Mouse (Mus musculus) kidney, embryonic 16.5 days (tissue): ENCODE results near the gene Tmem221. TPM values are rescaled to one million over a fixed set of nuclear protein-coding genes. Genes with fewer than 3 reads are reported as not detected.

Source experiments
- ATAC-seq: fragments of 200-750 bp; cut with Nextera tagmentation; 2 replicates; pipeline ENCODE4 v1.8.0; 2017; ENCODE audit warnings: moderate TSS enrichment; ENCODE audit not compliant: low FRiP score, low TSS enrichment
- H3K27ac ChIP-seq: fragments of 300-500 bp; sonication (generic); 2 replicates; pipeline ENCODE4 v1.5.1; 2014; ENCODE audit warnings: low read length
- H3K27me3 ChIP-seq: fragments of 300-500 bp; sonication (generic); 2 replicates; pipeline ENCODE4 v1.6.1; 2014; ENCODE audit warnings: low read length, control low read depth, mixed read lengths; ENCODE audit not compliant: insufficient read depth
- H3K36me3 ChIP-seq: fragments of 300-500 bp; sonication (generic); 2 replicates; pipeline ENCODE4 v1.6.1; 2014; ENCODE audit warnings: low read length, control low read depth, mixed read lengths; ENCODE audit not compliant: insufficient read depth
- H3K4me1 ChIP-seq: fragments of 300-500 bp; sonication (generic); 2 replicates; pipeline ENCODE4 v1.6.1; 2014; ENCODE audit warnings: low read length, control low read depth, mixed read lengths; ENCODE audit not compliant: insufficient read depth
- H3K4me2 ChIP-seq: fragments of 300-500 bp; sonication (generic); replicated peaks from 2 replicates; pipeline ENCODE4 v1.6.1; 2014; ENCODE audit warnings: low read depth, low read length
- H3K4me3 ChIP-seq: fragments of 300-500 bp; sonication (generic); 2 replicates; pipeline ENCODE4 v1.5.1; 2014; ENCODE audit warnings: mild to moderate bottlenecking, low read length
- H3K9ac ChIP-seq: fragments of 300-500 bp; sonication (generic); replicated peaks from 2 replicates; pipeline ENCODE4 v1.6.1; 2014; ENCODE audit warnings: low read length
- H3K9me3 ChIP-seq: fragments of 300-500 bp; sonication (generic); 2 replicates; pipeline ENCODE4 v1.6.1; 2016; ENCODE audit warnings: low read length, control low read depth
- WGBS: fragments of 180-500 bp; shearing (Covaris S2); extraction: QIAGEN DNeasy Blood & Tissue Kit; methylation state at CpG from one replicate; pipeline ENCODE4 v1.1.7; 2014; 5-methylcytosine and 5-hydroxymethylcytosine counted together
- polyA plus RNA-seq: library from polyadenylated mRNA; unstranded; fragments of >200 nt; fragmentation: Nextera tagmentation; extraction: Ambion mirVana; gene quantifications from 2 replicates; pipeline ENCODE4 v1.2.1, GENCODE M21; 2015

Gene Tmem221
- polyA plus RNA-seq, 1 experiment from 2014 or later: 16.7 TPM

- H3K36me3 ChIP-seq: peaks cover 6% of the 10 kb centered on the region; the same call in 1 of the 2 replicates
- peak; percentile 3; the same call in 1 of the 2 replicates for ATAC-seq
- no peak overlapping the region for H3K9ac ChIP-seq
- 10% methylated on average over 26 of the region's 27 CpGs for WGBS
- no peak overlapping the region for H3K4me2 ChIP-seq
- no peak overlapping the region for H3K27ac ChIP-seq
- no peaks in the 10 kb centered on the region for H3K9me3 ChIP-seq
- H3K4me1 ChIP-seq: peaks cover 18% of the 10 kb centered on the region
- H3K4me3 ChIP-seq: no peak overlapping the region
- H3K27me3 ChIP-seq: peaks cover 6% of the 10 kb centered on the region; the same call in 1 of the 2 replicates
These were observed 37.2 kb upstream of the Tmem221 start for GRCm38 (mm10) chr8:71595862-71596261.

- Histone ChIP-seq H3K36me3 (peaks cover 6% of the 10 kb centered on the region; the same call in 1 of the 2 replicates), H3K27ac (no peak overlapping the region), H3K4me1 (peaks cover 20% of the 10 kb centered on the region), H3K4me2 (no peak overlapping the region), H3K27me3 (no peaks in the 10 kb centered on the region; the same call in 1 of the 2 replicates), H3K9me3 (no peaks in the 10 kb centered on the region), H3K4me3 (no peak overlapping the region), H3K9ac (no peak overlapping the region)
- WGBS: 87% methylated on average over 4 of the region's 4 CpGs
- ATAC-seq: no peak
These were observed 35.7 kb upstream of the Tmem221 start for GRCm38 (mm10) chr8:71594324-71594722.

- peaks cover 20% of the 10 kb centered on the region for H3K4me1 ChIP-seq
- no peak overlapping the region for H3K4me2 ChIP-seq
- 89% methylated on average over 8 of the region's 8 CpGs for WGBS
- no peak for ATAC-seq
- no peaks in the 10 kb centered on the region; the same call in 1 of the 2 replicates for H3K27me3 ChIP-seq
- no peak overlapping the region for H3K27ac ChIP-seq
- no peaks in the 10 kb centered on the region for H3K9me3 ChIP-seq
- peak overlapping the region; percentile 98 for H3K9ac ChIP-seq
- H3K4me3 ChIP-seq: peak overlapping the region; percentile 87; the same call in 1 of the 2 replicates
- peaks cover 6% of the 10 kb centered on the region; the same call in 1 of the 2 replicates for H3K36me3 ChIP-seq
These were observed 35.1 kb upstream of the Tmem221 start for GRCm38 (mm10) chr8:71593556-71594323.

- 3% methylated on average over 56 of the region's 60 CpGs for WGBS
- Histone ChIP-seq H3K27me3 (no peaks in the 10 kb centered on the region), H3K9ac (peak overlapping the region; percentile 98), H3K4me3 (peak overlapping the region; percentile 87), H3K4me2 (peak overlapping the region; percentile 96), H3K4me1 (peaks cover 20% of the 10 kb centered on the region), H3K9me3 (no peaks in the 10 kb centered on the region), H3K36me3 (peaks cover 6% of the 10 kb centered on the region; the same call in 1 of the 2 replicates), H3K27ac (peak overlapping the region; percentile 99)
- ATAC-seq: peak; percentile 82
These were observed 33.9 kb upstream of the Tmem221 start for GRCm38 (mm10) chr8:71592374-71593170.

- H3K4me3 ChIP-seq: peak within 1 kb of the TSS; percentile 87
- peaks cover 10% of the 10 kb centered on the region; the same call in 1 of the 2 replicates for H3K36me3 ChIP-seq
- H3K4me1 ChIP-seq: peaks cover 20% of the 10 kb centered on the region
- peak within 1 kb of the TSS; percentile 99 for H3K27ac ChIP-seq
- ATAC-seq: peak; percentile 89
- no peaks in the 10 kb centered on the region for H3K27me3 ChIP-seq
- peak within 1 kb of the TSS; percentile 98 for H3K9ac ChIP-seq
- WGBS: 0% methylated on average over 71 of the region's 71 CpGs
- H3K9me3 ChIP-seq: no peaks in the 10 kb centered on the region
- H3K4me2 ChIP-seq: peak within 1 kb of the TSS; percentile 96
These were observed 33.1 kb upstream of the Tmem221 start, which contains the start of gene Pgls for GRCm38 (mm10) chr8:71591471-71592373. Pgls (plus strand) TSS chr8:71592176.

- peaks cover 20% of the 10 kb centered on the region for H3K4me1 ChIP-seq
- H3K36me3 ChIP-seq: peaks cover 13% of the 10 kb centered on the region
- ATAC-seq: no peak
- no peaks in the 10 kb centered on the region for H3K9me3 ChIP-seq
- H3K9ac ChIP-seq: peak overlapping the region; percentile 98
- peak overlapping the region; percentile 96 for H3K4me2 ChIP-seq
- H3K27ac ChIP-seq: peak overlapping the region; percentile 99; the same call in 1 of the 2 replicates
- H3K27me3 ChIP-seq: no peaks in the 10 kb centered on the region
- WGBS: 29% methylated on average over 5 of the region's 5 CpGs
- peak overlapping the region; percentile 87 for H3K4me3 ChIP-seq
These were observed 32.3 kb upstream of the Tmem221 start for GRCm38 (mm10) chr8:71591017-71591416.

GRCm38 (mm10) chr8:71588762-71589161, 30.1 kb upstream of the Tmem221 start:
- Histone ChIP-seq H3K4me3 (no peak overlapping the region), H3K27me3 (no peaks in the 10 kb centered on the region), H3K27ac (no peak overlapping the region), H3K4me1 (peaks cover 19% of the 10 kb centered on the region), H3K36me3 (peaks cover 21% of the 10 kb centered on the region), H3K4me2 (no peak overlapping the region), H3K9ac (no peak overlapping the region), H3K9me3 (no peaks in the 10 kb centered on the region)
- no peak for ATAC-seq
- WGBS: 80% methylated on average over 3 of the region's 3 CpGs

- Histone ChIP-seq H3K27ac (no peak overlapping the region), H3K4me1 (peaks cover 7% of the 10 kb centered on the region), H3K9ac (no peak overlapping the region), H3K4me2 (no peak overlapping the region), H3K27me3 (no peaks in the 10 kb centered on the region), H3K36me3 (peaks cover 22% of the 10 kb centered on the region), H3K9me3 (no peaks in the 10 kb centered on the region), H3K4me3 (no peak overlapping the region)
- 80% methylated on average over 2 of the region's 2 CpGs for WGBS
- ATAC-seq: no peak
These were observed 28.2 kb upstream of the Tmem221 start for GRCm38 (mm10) chr8:71586891-71587290.

GRCm38 (mm10) chr8:71580201-71580600, 21.5 kb upstream of the Tmem221 start:
- ATAC-seq: no peak
- no peaks in the 10 kb centered on the region for H3K27me3 ChIP-seq
- 61% methylated on average over 8 of the region's 9 CpGs for WGBS
- no peak overlapping the region for H3K27ac ChIP-seq
- H3K36me3 ChIP-seq: peaks cover 21% of the 10 kb centered on the region
- no peaks in the 10 kb centered on the region for H3K9me3 ChIP-seq
- no peak overlapping the region for H3K9ac ChIP-seq
- no peak overlapping the region for H3K4me2 ChIP-seq
- H3K4me3 ChIP-seq: no peak overlapping the region
- H3K4me1 ChIP-seq: no peaks in the 10 kb centered on the region
